Mouse (Mus musculus): ENCODE measurements around the gene 5730522E02Rik. TPM values are rescaled to one million over a fixed set of nuclear protein-coding genes. Genes with fewer than 3 reads are reported as not detected.

The 5730522E02Rik gene
- polyA plus RNA-seq, 1 experiment: 11.8 TPM

DNA sequence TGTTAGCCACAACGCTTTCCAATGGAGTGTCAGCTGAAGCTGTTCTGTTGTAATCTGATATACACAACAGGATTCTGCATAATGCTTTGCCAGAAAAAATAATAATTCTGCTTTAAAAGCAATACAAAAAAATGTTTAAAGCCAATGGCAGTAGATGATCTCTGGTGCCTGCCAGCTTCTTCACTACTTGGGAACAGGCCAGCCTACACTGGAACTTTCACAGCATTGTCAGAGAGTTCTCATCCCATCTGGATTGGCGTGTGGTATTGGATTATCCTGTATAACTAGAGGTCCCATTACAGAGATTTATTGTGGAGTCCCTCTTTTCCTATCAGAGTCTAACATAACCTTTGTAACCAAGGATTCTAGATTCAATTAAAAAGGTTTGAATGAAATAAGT, 639.2 kb downstream of the 5730522E02Rik start:
- DNase-seq (ENCODE audit: extremely low spot score in 1 of 2, low spot score in 1 of 2): no peak

Other genes with a start within 250 kb of the 5730522E02Rik start
- 7.6 and 10.7 TPM in 2 replicates for gene Fancl, start 175.4 kb upstream of the 5730522E02Rik start, polyA plus RNA-seq (2012; rRNA removed)